Mouse (Mus musculus) forebrain, embryonic 13.5 days (tissue): ENCODE data around the gene Olfr1286. TPM values are rescaled to one million over a fixed set of nuclear protein-coding genes. Genes with fewer than 3 reads are reported as not detected.

Source experiments
- ATAC-seq: fragments of 200-750 bp; cut with Nextera tagmentation; 2 replicates; pipeline ENCODE4 v1.8.0; 2017
- H3K27ac ChIP-seq: fragments of 300-500 bp; sonication (generic); 2 replicates; pipeline ENCODE4 v1.5.1; 2015; ENCODE audit warnings: inconsistent platforms, mild to moderate bottlenecking, moderate library complexity
- H3K27me3 ChIP-seq: fragments of 300-500 bp; sonication (generic); 2 replicates; pipeline ENCODE4 v1.6.1; 2015; ENCODE audit warnings: mild to moderate bottlenecking, inconsistent platforms
- H3K36me3 ChIP-seq: fragments of 300-500 bp; sonication (generic); 2 replicates; pipeline ENCODE4 v1.6.1; 2015; ENCODE audit warnings: mild to moderate bottlenecking, inconsistent platforms; ENCODE audit not compliant: poor library complexity, severe bottlenecking
- H3K4me1 ChIP-seq: fragments of 300-500 bp; sonication (generic); 2 replicates; pipeline ENCODE4 v1.6.1; 2015; ENCODE audit warnings: inconsistent platforms
- H3K4me2 ChIP-seq: fragments of 300-500 bp; sonication (generic); 2 replicates; pipeline ENCODE4 v1.6.1; 2015; ENCODE audit warnings: inconsistent platforms, mild to moderate bottlenecking, moderate library complexity
- H3K4me3 ChIP-seq: fragments of 300-500 bp; sonication (generic); 2 replicates; pipeline ENCODE4 v1.5.1; 2015; ENCODE audit warnings: mild to moderate bottlenecking, inconsistent platforms
- H3K9ac ChIP-seq: fragments of 300-500 bp; sonication (generic); 2 replicates; pipeline ENCODE4 v1.6.1; 2015; ENCODE audit warnings: mild to moderate bottlenecking, inconsistent platforms
- H3K9me3 ChIP-seq: fragments of 300-500 bp; sonication (generic); replicated peaks from 2 replicates; pipeline ENCODE4 v1.6.1; 2016; ENCODE audit warnings: inconsistent platforms
- WGBS: fragments of 180-500 bp; shearing (Covaris S2); methylation state at CpG from one replicate; pipeline ENCODE4 v1.1.7; 2015; 5-methylcytosine and 5-hydroxymethylcytosine counted together
- polyA plus RNA-seq: library from polyadenylated mRNA; unstranded; fragments of >200 nt; fragmentation: Nextera tagmentation; extraction: Ambion mirVana; gene quantifications from 2 replicates; pipeline ENCODE4 v1.2.1, GENCODE M21; 2015

Gene Olfr1286
- polyA plus RNA-seq: not detected in 2 replicates

DNA sequence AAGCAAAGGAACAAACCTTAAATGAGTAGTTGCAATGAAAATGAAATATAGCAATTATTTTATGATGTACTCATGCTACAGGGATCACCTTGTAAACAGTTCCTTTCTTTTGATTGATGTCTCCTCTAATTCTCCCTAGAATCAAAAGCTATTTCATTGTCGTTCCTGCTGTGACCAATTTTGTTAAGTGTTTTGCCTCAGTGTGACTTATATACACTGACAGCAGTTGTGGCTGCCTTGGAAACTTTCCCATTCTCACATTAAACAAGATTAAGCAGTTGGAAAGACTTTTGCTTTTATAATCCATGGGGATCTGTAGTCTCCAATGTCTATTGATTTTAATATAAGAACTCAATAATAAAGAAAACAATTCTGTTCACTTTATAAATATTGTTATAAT, at the start of gene Olfr1286:
Gene Olfr1286, minus strand, starts transcription at position 185 of the 400 bp plus-strand sequence.
- Histone ChIP-seq H3K4me2 (no peak within 1 kb of the TSS), H3K36me3 (no peaks in the 10 kb centered on the region), H3K9ac (no peak within 1 kb of the TSS), H3K27me3 (no peaks in the 10 kb centered on the region), H3K4me1 (no peaks in the 10 kb centered on the region), H3K4me3 (no peak within 1 kb of the TSS), H3K9me3 (no peaks in the 10 kb centered on the region), H3K27ac (no peak within 1 kb of the TSS)
- WGBS: 78% methylated on average over 1 of the region's 1 CpGs
- ATAC-seq: no peak

GRCm38 (mm10) chr2:111448842-111449241, 25.9 kb upstream of the Olfr1286 start, which contains the start of gene Olfr1287:
Gene Olfr1287 (plus strand): TSS chr2:111449142.
- WGBS: 71% methylated on average over 1 of the region's 1 CpGs
- no peak within 1 kb of the TSS for H3K4me2 ChIP-seq
- H3K9ac ChIP-seq: no peak within 1 kb of the TSS
- ATAC-seq: no peak
- no peak within 1 kb of the TSS for H3K4me3 ChIP-seq
- no peaks in the 10 kb centered on the region for H3K27me3 ChIP-seq
- H3K36me3 ChIP-seq: no peaks in the 10 kb centered on the region
- H3K4me1 ChIP-seq: no peaks in the 10 kb centered on the region
- H3K27ac ChIP-seq: no peak within 1 kb of the TSS
- H3K9me3 ChIP-seq: no peaks in the 10 kb centered on the region

DNA sequence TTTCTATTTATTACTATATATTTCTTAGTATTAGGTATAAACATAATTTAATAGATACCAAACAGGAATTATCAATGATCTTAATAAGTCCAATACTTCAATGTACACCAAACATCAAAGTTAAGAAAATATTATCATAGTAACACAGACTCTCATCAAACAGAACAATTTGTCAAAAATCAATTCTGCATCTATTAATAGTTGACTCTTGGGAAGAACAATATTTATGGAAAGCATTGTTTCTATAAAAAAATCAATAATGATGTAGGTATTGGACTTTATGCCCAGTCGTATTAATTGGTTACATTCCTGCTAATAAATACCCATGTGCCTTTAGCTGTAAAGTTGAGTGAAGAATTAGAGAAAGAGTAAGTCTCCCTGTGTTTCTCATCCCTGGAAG, 47.7 kb downstream of the Olfr1286 start, which contains the start of gene Olfr1284:
Gene Olfr1284, plus strand, starts transcription at position 301 of the 400 bp plus-strand sequence.
- H3K9ac ChIP-seq: no peak within 1 kb of the TSS
- no peak within 1 kb of the TSS for H3K4me3 ChIP-seq
- ATAC-seq: no peak
- no peak within 1 kb of the TSS for H3K4me2 ChIP-seq
- no peaks in the 10 kb centered on the region for H3K9me3 ChIP-seq
- no peaks in the 10 kb centered on the region for H3K36me3 ChIP-seq
- H3K27me3 ChIP-seq: no peaks in the 10 kb centered on the region
- H3K4me1 ChIP-seq: no peaks in the 10 kb centered on the region
- 95% methylated on average over 1 of the region's 1 CpGs for WGBS
- no peak within 1 kb of the TSS for H3K27ac ChIP-seq

Other genes starting within 250 kb of the Olfr1286 start
- not detected in 2 replicates for gene 4930430A15Rik, start 193.5 kb downstream of the Olfr1286 start, polyA plus RNA-seq
- not detected in 2 replicates for gene Olfr1275, start 187.8 kb downstream of the Olfr1286 start, polyA plus RNA-seq
- not detected in 2 replicates for gene Olfr1276, start 168.6 kb downstream of the Olfr1286 start, polyA plus RNA-seq
- gene Olfr1277, start 149.0 kb downstream of the Olfr1286 start, polyA plus RNA-seq: not detected in 2 replicates
- gene Olfr1278, start 133.0 kb downstream of the Olfr1286 start, polyA plus RNA-seq: not detected in 2 replicates
- not detected in 2 replicates for gene Olfr1279, start 122.5 kb downstream of the Olfr1286 start, polyA plus RNA-seq
- not detected in 2 replicates for gene Olfr1280, start 109.1 kb downstream of the Olfr1286 start, polyA plus RNA-seq
- not detected in 2 replicates for gene Olfr1281, start 96.6 kb downstream of the Olfr1286 start, polyA plus RNA-seq
- gene Olfr1282, start 87.0 kb downstream of the Olfr1286 start, polyA plus RNA-seq: not detected in 2 replicates
- gene Olfr1283, start 56.3 kb downstream of the Olfr1286 start, polyA plus RNA-seq: not detected in 2 replicates
- gene Olfr1284, start 47.6 kb downstream of the Olfr1286 start, polyA plus RNA-seq: not detected in 2 replicates
- gene Olfr1287, start 26.0 kb upstream of the Olfr1286 start, polyA plus RNA-seq: not detected in 2 replicates
- gene Olfr1288, start 51.0 kb upstream of the Olfr1286 start, polyA plus RNA-seq: not detected in 2 replicates
- not detected in 2 replicates for gene Olfr1289, start 57.7 kb upstream of the Olfr1286 start, polyA plus RNA-seq
- not detected in 2 replicates for gene Olfr1290, start 70.7 kb upstream of the Olfr1286 start, polyA plus RNA-seq
- gene Olfr1291-ps1, start 74.1 kb upstream of the Olfr1286 start, polyA plus RNA-seq: not detected in 2 replicates
- gene Olfr1293-ps, start 102.1 kb upstream of the Olfr1286 start, polyA plus RNA-seq: not detected in 2 replicates
- gene Olfr1294, start 117.2 kb upstream of the Olfr1286 start, polyA plus RNA-seq: not detected in 2 replicates
- gene Olfr1295, start 146.6 kb upstream of the Olfr1286 start, polyA plus RNA-seq: not detected in 2 replicates
- gene Olfr1297, start 203.4 kb upstream of the Olfr1286 start, polyA plus RNA-seq: not detected in 2 replicates
- not detected in 2 replicates for gene Olfr1298, start 226.1 kb upstream of the Olfr1286 start, polyA plus RNA-seq
- not detected in 2 replicates for gene Olfr1299, start 238.3 kb upstream of the Olfr1286 start, polyA plus RNA-seq